Mouse (Mus musculus): ENCODE data around the gene Rab3c. TPM values are rescaled to one million over a fixed set of nuclear protein-coding genes. Genes with fewer than 3 reads are reported as not detected.

Rab3c gene
- 127 and 165 TPM in 2 replicates for polyA plus RNA-seq (2015; fragmentation: Nextera tagmentation; extraction: Ambion mirVana)

GRCm38 (mm10) chr13:110280563-110281144, at the start of gene Rab3c:
Gene Rab3c, minus strand, starts transcription at chr13:110280996.
- Histone ChIP-seq H3K36me3 (ENCODE audit: control insufficient read depth, insufficient read depth) (no peaks in the 10 kb centered on the region; the same call in 1 of the 2 replicates), H3K4me1 (replicated peaks; ENCODE audit: control insufficient read depth, insufficient read depth, low read length) (peaks cover 7% of the 10 kb centered on the region), H3K27ac (ENCODE audit: low read length) (peak within 1 kb of the TSS; percentile 80), H3K9ac (replicated peaks; ENCODE audit: low read depth, low read length) (peak within 1 kb of the TSS; percentile 75), H3K9me3 (ENCODE audit: control insufficient read depth, low read length) (peaks cover 3% of the 10 kb centered on the region; the same call in 1 of the 2 replicates), H3K27me3 (replicated peaks; ENCODE audit: control insufficient read depth, insufficient read depth, low read length) (no peaks in the 10 kb centered on the region), H3K4me3 (replicated peaks; ENCODE audit: low read length) (peak within 1 kb of the TSS; percentile 63), H3K4me2 (ENCODE audit: low read length) (peak within 1 kb of the TSS; percentile 60)
- peak; percentile 41 for ATAC-seq
- WGBS: under 1% methylated on average over 20 of the region's 20 CpGs

DNA sequence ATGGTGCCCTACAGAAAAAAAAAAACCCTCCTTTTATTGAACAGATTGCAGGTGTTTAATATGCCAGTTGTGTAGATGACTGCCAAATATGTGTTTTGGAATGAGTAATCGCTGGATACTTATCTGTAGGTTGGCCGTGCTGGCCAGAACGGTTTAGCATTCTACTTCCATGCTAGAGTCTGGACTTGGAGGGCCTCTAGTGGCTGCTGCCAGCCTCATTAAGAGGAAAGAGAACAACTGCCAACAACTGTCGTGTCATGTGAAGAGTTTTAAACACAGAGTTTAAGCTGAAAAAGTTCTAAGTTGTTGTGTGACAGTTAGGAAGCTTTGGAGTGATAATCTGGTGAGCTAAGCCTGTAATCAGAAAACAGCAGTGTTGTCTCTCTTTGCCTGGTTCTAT, 38.0 kb upstream of the Rab3c start:
- Histone ChIP-seq H3K36me3 (ENCODE audit: control insufficient read depth, insufficient read depth) (no peaks in the 10 kb centered on the region), H3K4me3 (replicated peaks; ENCODE audit: low read length) (no peak overlapping the region), H3K9ac (replicated peaks; ENCODE audit: low read depth, low read length) (no peak overlapping the region), H3K4me1 (replicated peaks; ENCODE audit: control insufficient read depth, insufficient read depth, low read length) (no peaks in the 10 kb centered on the region), H3K27ac (ENCODE audit: low read length) (no peak overlapping the region), H3K4me2 (ENCODE audit: low read length) (no peak overlapping the region), H3K27me3 (replicated peaks; ENCODE audit: control insufficient read depth, insufficient read depth, low read length) (no peaks in the 10 kb centered on the region), H3K9me3 (ENCODE audit: control insufficient read depth, low read length) (no peaks in the 10 kb centered on the region)
- no peak for ATAC-seq
- 49% methylated on average over 4 of the region's 4 CpGs for WGBS

GRCm38 (mm10) chr13:110307188-110307587, 26.4 kb upstream of the Rab3c start:
- ATAC-seq: no peak
- Histone ChIP-seq H3K9me3 (ENCODE audit: control insufficient read depth, low read length) (no peaks in the 10 kb centered on the region), H3K4me2 (ENCODE audit: low read length) (no peak overlapping the region), H3K36me3 (ENCODE audit: control insufficient read depth, insufficient read depth) (no peaks in the 10 kb centered on the region), H3K27me3 (replicated peaks; ENCODE audit: control insufficient read depth, insufficient read depth, low read length) (no peaks in the 10 kb centered on the region), H3K4me1 (replicated peaks; ENCODE audit: control insufficient read depth, insufficient read depth, low read length) (no peaks in the 10 kb centered on the region), H3K9ac (replicated peaks; ENCODE audit: low read depth, low read length) (no peak overlapping the region), H3K4me3 (replicated peaks; ENCODE audit: low read length) (no peak overlapping the region), H3K27ac (ENCODE audit: low read length) (no peak overlapping the region)
- WGBS: 88% methylated on average over 5 of the region's 5 CpGs

- 80% methylated on average over 4 of the region's 4 CpGs for WGBS
- ATAC-seq: no peak
- no peak overlapping the region for H3K4me3 ChIP-seq (replicated peaks; ENCODE audit: low read length)
- no peaks in the 10 kb centered on the region for H3K9me3 ChIP-seq (ENCODE audit: control insufficient read depth, low read length)
- no peaks in the 10 kb centered on the region for H3K27me3 ChIP-seq (replicated peaks; ENCODE audit: control insufficient read depth, insufficient read depth, low read length)
- H3K9ac ChIP-seq (replicated peaks; ENCODE audit: low read depth, low read length): no peak overlapping the region
- no peak overlapping the region for H3K27ac ChIP-seq (ENCODE audit: low read length)
- no peak overlapping the region for H3K4me2 ChIP-seq (ENCODE audit: low read length)
- H3K4me1 ChIP-seq (replicated peaks; ENCODE audit: control insufficient read depth, insufficient read depth, low read length): no peaks in the 10 kb centered on the region
- no peaks in the 10 kb centered on the region for H3K36me3 ChIP-seq (ENCODE audit: control insufficient read depth, insufficient read depth)
These were observed 16.3 kb upstream of the Rab3c start for GRCm38 (mm10) chr13:110297112-110297511.

DNA sequence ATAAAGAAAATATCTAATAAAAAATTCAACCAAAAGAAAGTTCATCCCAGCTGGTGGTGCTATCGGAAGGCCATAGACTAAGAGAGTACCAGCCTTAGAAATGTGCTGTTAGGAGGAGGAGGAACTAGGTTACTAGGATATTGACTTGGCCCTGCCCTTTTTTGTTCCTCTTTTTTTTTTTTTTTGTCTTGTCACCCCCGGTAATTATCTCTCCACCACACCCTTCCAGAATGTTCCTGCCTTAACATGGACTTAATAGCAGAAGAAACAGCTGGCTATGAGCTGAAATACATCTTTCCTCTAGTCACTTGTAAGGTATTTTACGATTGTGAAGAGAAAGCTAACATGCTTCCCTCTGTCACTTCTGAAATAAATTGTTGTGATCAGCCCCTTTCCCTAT, 7.7 kb upstream of the Rab3c start:
- Histone ChIP-seq H3K9ac (replicated peaks; ENCODE audit: low read depth, low read length) (no peak overlapping the region), H3K4me2 (ENCODE audit: low read length) (no peak overlapping the region), H3K27me3 (replicated peaks; ENCODE audit: control insufficient read depth, insufficient read depth, low read length) (no peaks in the 10 kb centered on the region), H3K27ac (ENCODE audit: low read length) (no peak overlapping the region), H3K9me3 (ENCODE audit: control insufficient read depth, low read length) (no peaks in the 10 kb centered on the region), H3K36me3 (ENCODE audit: control insufficient read depth, insufficient read depth) (no peaks in the 10 kb centered on the region), H3K4me3 (replicated peaks; ENCODE audit: low read length) (no peak overlapping the region), H3K4me1 (replicated peaks; ENCODE audit: control insufficient read depth, insufficient read depth, low read length) (no peaks in the 10 kb centered on the region)
- WGBS: 83% methylated on average over 3 of the region's 3 CpGs
- ATAC-seq: no peak

- 65% methylated on average over 4 of the region's 4 CpGs for WGBS
- no peak overlapping the region for H3K9ac ChIP-seq (replicated peaks; ENCODE audit: low read depth, low read length)
- H3K9me3 ChIP-seq (ENCODE audit: control insufficient read depth, low read length): no peaks in the 10 kb centered on the region
- H3K4me2 ChIP-seq (ENCODE audit: low read length): no peak overlapping the region
- H3K4me3 ChIP-seq (replicated peaks; ENCODE audit: low read length): no peak overlapping the region
- no peaks in the 10 kb centered on the region for H3K27me3 ChIP-seq (replicated peaks; ENCODE audit: control insufficient read depth, insufficient read depth, low read length)
- H3K36me3 ChIP-seq (ENCODE audit: control insufficient read depth, insufficient read depth): no peaks in the 10 kb centered on the region
- no peak for ATAC-seq
- peaks cover 5% of the 10 kb centered on the region for H3K4me1 ChIP-seq (replicated peaks; ENCODE audit: control insufficient read depth, insufficient read depth, low read length)
- no peak overlapping the region for H3K27ac ChIP-seq (ENCODE audit: low read length)
These were observed 3.0 kb upstream of the Rab3c start for GRCm38 (mm10) chr13:110283781-110284180.

GRCm38 (mm10) chr13:110280028-110280562, 701 bp downstream of the Rab3c start:
- Histone ChIP-seq H3K4me1 (replicated peaks; ENCODE audit: control insufficient read depth, insufficient read depth, low read length) (peaks cover 7% of the 10 kb centered on the region), H3K9ac (replicated peaks; ENCODE audit: low read depth, low read length) (peak overlapping the region; percentile 75), H3K4me2 (ENCODE audit: low read length) (peak overlapping the region; percentile 60), H3K27ac (ENCODE audit: low read length) (peak overlapping the region; percentile 80), H3K9me3 (ENCODE audit: control insufficient read depth, low read length) (peaks cover 5% of the 10 kb centered on the region; the same call in 1 of the 2 replicates), H3K4me3 (replicated peaks; ENCODE audit: low read length) (peak overlapping the region; percentile 63), H3K27me3 (replicated peaks; ENCODE audit: control insufficient read depth, insufficient read depth, low read length) (no peaks in the 10 kb centered on the region), H3K36me3 (ENCODE audit: control insufficient read depth, insufficient read depth) (no peaks in the 10 kb centered on the region; the same call in 1 of the 2 replicates)
- WGBS: 0% methylated on average over 24 of the region's 24 CpGs
- ATAC-seq: peak; percentile 96

DNA sequence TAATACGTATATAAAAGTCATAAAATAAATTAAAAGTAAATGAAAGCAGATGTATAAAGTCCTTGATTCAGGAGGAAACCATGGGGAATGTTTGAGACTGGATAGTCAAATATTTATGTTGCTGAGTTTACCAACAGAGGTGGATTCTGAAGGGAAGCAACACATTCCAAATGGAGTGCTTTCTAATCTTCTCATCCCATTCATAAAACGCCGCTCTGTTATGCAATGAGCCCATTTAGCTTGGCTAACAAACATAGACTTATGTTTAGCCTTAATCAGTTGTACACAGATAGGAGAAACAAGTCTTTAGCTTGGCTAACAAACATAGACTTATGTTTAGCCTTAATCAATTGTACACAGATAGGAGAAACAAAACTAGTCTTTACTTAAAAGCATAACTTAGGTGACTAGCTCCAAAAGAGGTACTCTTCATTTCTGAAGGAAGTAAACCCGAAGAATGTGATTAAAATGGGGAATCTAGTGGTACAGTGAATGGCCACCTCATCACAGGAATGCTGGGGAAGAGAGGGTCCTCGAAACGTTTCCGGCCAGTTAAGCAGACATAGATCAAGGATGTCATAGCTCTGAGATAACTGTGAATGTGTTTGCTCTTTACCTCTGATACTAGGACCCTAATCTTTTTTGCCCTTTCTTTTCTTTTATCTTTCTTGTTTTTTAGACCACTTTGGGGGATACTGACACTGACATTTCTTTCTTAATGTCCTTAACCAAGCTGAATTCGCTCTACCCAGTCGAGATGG, 1.6 kb downstream of the Rab3c start:
- H3K27ac ChIP-seq (ENCODE audit: low read length): peak overlapping the region; percentile 80

GRCm38 (mm10) chr13:110277709-110278108, 3.1 kb downstream of the Rab3c start:
- Histone ChIP-seq H3K27ac (ENCODE audit: low read length) (no peak overlapping the region), H3K9ac (replicated peaks; ENCODE audit: low read depth, low read length) (no peak overlapping the region), H3K36me3 (ENCODE audit: control insufficient read depth, insufficient read depth) (no peaks in the 10 kb centered on the region; the same call in 1 of the 2 replicates), H3K27me3 (replicated peaks; ENCODE audit: control insufficient read depth, insufficient read depth, low read length) (no peaks in the 10 kb centered on the region), H3K4me1 (replicated peaks; ENCODE audit: control insufficient read depth, insufficient read depth, low read length) (peaks cover 7% of the 10 kb centered on the region), H3K4me2 (ENCODE audit: low read length) (no peak overlapping the region), H3K9me3 (ENCODE audit: control insufficient read depth, low read length) (peaks cover 5% of the 10 kb centered on the region; the same call in 1 of the 2 replicates), H3K4me3 (replicated peaks; ENCODE audit: low read length) (no peak overlapping the region)
- ATAC-seq: no peak

More for the DNA sequence above, 1.6 kb downstream of the Rab3c start:
- H3K27me3 ChIP-seq (replicated peaks; ENCODE audit: control insufficient read depth, insufficient read depth, low read length): no peaks in the 10 kb centered on the region
- 50% methylated on average over 9 of the region's 9 CpGs for WGBS
- H3K9me3 ChIP-seq (ENCODE audit: control insufficient read depth, low read length): peaks cover 5% of the 10 kb centered on the region; the same call in 1 of the 2 replicates
- H3K4me2 ChIP-seq (ENCODE audit: low read length): peak overlapping the region; percentile 60
- no peak for ATAC-seq
- peaks cover 7% of the 10 kb centered on the region for H3K4me1 ChIP-seq (replicated peaks; ENCODE audit: control insufficient read depth, insufficient read depth, low read length)
- H3K36me3 ChIP-seq (ENCODE audit: control insufficient read depth, insufficient read depth): no peaks in the 10 kb centered on the region; the same call in 1 of the 2 replicates
- H3K9ac ChIP-seq (replicated peaks; ENCODE audit: low read depth, low read length): peak overlapping the region; percentile 75
- peak overlapping the region; percentile 63 for H3K4me3 ChIP-seq (replicated peaks; ENCODE audit: low read length)

Measured in forebrain, embryonic 16.5 days (tissue).